ENCODE assay signal across 21 mouse cellular contexts in genomic region chr2:101961391-101961790, GRCm38 (mm10).
DNase-seq lines count a peak whose midpoint lies in the region; ATAC-seq and TF ChIP-seq lines count a peak whose summit lies in the region.
"Had no signal": no experiment of that assay in that cellular context is flagged by ENCODE, and none has a peak within 500 bp of the region (broad histone marks: within the 10 kb centered on the region; RNA-seq: fewer than 3 reads in every experiment).

No protein-coding gene starts in this region.

- WGBS in hindbrain, embryonic 12.5 days: 68% methylated on average over 1 of the region's 1 CpGs
- WGBS in hindbrain, embryonic 11.5 days: 62% methylated on average over 1 of the region's 1 CpGs
- WGBS in neural tube, embryonic 12.5 days: 66% methylated on average over 1 of the region's 1 CpGs
- WGBS in hindbrain, embryonic 14.5 days: 65% methylated on average over 1 of the region's 1 CpGs
- 85% methylated on average over 1 of the region's 1 CpGs for WGBS in stomach, postnatal 0 days

- ATAC-seq in hindbrain, embryonic 12.5 days (ENCODE audit: low FRiP score): no peak
- ATAC-seq in hindbrain, embryonic 11.5 days (ENCODE audit: low FRiP score): no peak
- ATAC-seq in neural tube, embryonic 12.5 days (ENCODE audit: low FRiP score, low read depth): peak; percentile 18; the same call in 1 of the 2 replicates
- no peak for ATAC-seq in hindbrain, embryonic 14.5 days (ENCODE audit: low FRiP score)
- no peak for ATAC-seq in stomach, postnatal 0 days (ENCODE audit: low FRiP score, low TSS enrichment)

- H3K9ac ChIP-seq in hindbrain, embryonic 12.5 days: no peak overlapping the region
- no peak overlapping the region for H3K9ac ChIP-seq in hindbrain, embryonic 11.5 days (ENCODE audit: low read depth, low read length)
- no peak overlapping the region for H3K9ac ChIP-seq in neural tube, embryonic 12.5 days
- H3K9ac ChIP-seq in hindbrain, embryonic 14.5 days: no peak overlapping the region
- no peak overlapping the region for H3K9ac ChIP-seq in stomach, postnatal 0 days (ENCODE audit: low read length)
- H3K9ac ChIP-seq: embryonic facial prominence, embryonic 15.5 days; heart, embryonic 12.5 days; kidney, embryonic 15.5 days; liver, embryonic 13.5 days had no signal

- peaks cover 53% of the 10 kb centered on the region for H3K4me1 ChIP-seq in hindbrain, embryonic 12.5 days
- no peaks in the 10 kb centered on the region for H3K4me1 ChIP-seq in hindbrain, embryonic 11.5 days (replicated peaks; ENCODE audit: control insufficient read depth, insufficient read depth, low read length)
- peaks cover 34% of the 10 kb centered on the region for H3K4me1 ChIP-seq in neural tube, embryonic 12.5 days
- peaks cover 43% of the 10 kb centered on the region for H3K4me1 ChIP-seq in hindbrain, embryonic 14.5 days (replicated peaks; ENCODE audit: control insufficient read depth, insufficient read depth, low read length)
- no peaks in the 10 kb centered on the region for H3K4me1 ChIP-seq in stomach, postnatal 0 days (replicated peaks; ENCODE audit: control insufficient read depth, insufficient read depth)

- H3K27ac ChIP-seq in hindbrain, embryonic 12.5 days: peak overlapping the region; percentile 46; the same call in 1 of the 2 replicates
- no peak overlapping the region for H3K27ac ChIP-seq in hindbrain, embryonic 11.5 days (ENCODE audit: low read depth, low read length)
- H3K27ac ChIP-seq in neural tube, embryonic 12.5 days: no peak overlapping the region
- 0 out of 2 replicates have a peak overlapping the region, but pooled peaks have one; percentile 11 for H3K27ac ChIP-seq in hindbrain, embryonic 14.5 days
- H3K27ac ChIP-seq in stomach, postnatal 0 days (replicated peaks): no peak overlapping the region
- H3K27ac ChIP-seq: embryonic facial prominence, embryonic 15.5 days; kidney, embryonic 15.5 days; liver, embryonic 13.5 days had no signal

- no peaks in the 10 kb centered on the region for H3K36me3 ChIP-seq in hindbrain, embryonic 12.5 days
- no peaks in the 10 kb centered on the region for H3K36me3 ChIP-seq in hindbrain, embryonic 11.5 days (ENCODE audit: control insufficient read depth, insufficient read depth, low read length)
- no peaks in the 10 kb centered on the region for H3K36me3 ChIP-seq in neural tube, embryonic 12.5 days
- H3K36me3 ChIP-seq in hindbrain, embryonic 14.5 days (replicated peaks; ENCODE audit: control insufficient read depth, insufficient read depth): no peaks in the 10 kb centered on the region
- H3K36me3 ChIP-seq in stomach, postnatal 0 days (ENCODE audit: control insufficient read depth, insufficient read depth, low read length): no peaks in the 10 kb centered on the region
- H3K36me3 ChIP-seq: embryonic facial prominence, embryonic 15.5 days; heart, embryonic 12.5 days; kidney, embryonic 15.5 days; liver, embryonic 13.5 days had no signal

- no peaks in the 10 kb centered on the region for H3K27me3 ChIP-seq in hindbrain, embryonic 12.5 days
- H3K27me3 ChIP-seq in hindbrain, embryonic 11.5 days (ENCODE audit: control insufficient read depth, insufficient read depth, low read length): no peaks in the 10 kb centered on the region
- H3K27me3 ChIP-seq in neural tube, embryonic 12.5 days (replicated peaks): no peaks in the 10 kb centered on the region
- no peaks in the 10 kb centered on the region for H3K27me3 ChIP-seq in hindbrain, embryonic 14.5 days (ENCODE audit: control insufficient read depth, insufficient read depth, low read length)
- H3K27me3 ChIP-seq in stomach, postnatal 0 days (ENCODE audit: control insufficient read depth, insufficient read depth, low read length): no peaks in the 10 kb centered on the region
- H3K27me3 ChIP-seq: CH12.LX; embryonic facial prominence, embryonic 15.5 days; heart, embryonic 12.5 days; kidney, embryonic 15.5 days; liver, embryonic 13.5 days had no signal

- H3K9me3 ChIP-seq in hindbrain, embryonic 12.5 days (replicated peaks): no peaks in the 10 kb centered on the region
- no peaks in the 10 kb centered on the region for H3K9me3 ChIP-seq in hindbrain, embryonic 11.5 days (ENCODE audit: control insufficient read depth, low read length)
- no peaks in the 10 kb centered on the region for H3K9me3 ChIP-seq in neural tube, embryonic 12.5 days
- no peaks in the 10 kb centered on the region for H3K9me3 ChIP-seq in hindbrain, embryonic 14.5 days (ENCODE audit: control insufficient read depth, low read length)
- no peaks in the 10 kb centered on the region for H3K9me3 ChIP-seq in stomach, postnatal 0 days (ENCODE audit: control insufficient read depth, low read length)
- H3K9me3 ChIP-seq: embryonic facial prominence, embryonic 15.5 days; heart, embryonic 12.5 days; kidney, embryonic 15.5 days; liver, embryonic 13.5 days had no signal

- H3K4me2 ChIP-seq in hindbrain, embryonic 12.5 days (replicated peaks): no peak overlapping the region
- H3K4me2 ChIP-seq in hindbrain, embryonic 11.5 days (replicated peaks; ENCODE audit: low read depth, low read length): no peak overlapping the region
- no peak overlapping the region for H3K4me2 ChIP-seq in neural tube, embryonic 12.5 days (replicated peaks)
- H3K4me2 ChIP-seq in hindbrain, embryonic 14.5 days (replicated peaks): no peak overlapping the region
- no peak overlapping the region for H3K4me2 ChIP-seq in stomach, postnatal 0 days (replicated peaks; ENCODE audit: low read depth)
- H3K4me2 ChIP-seq: embryonic facial prominence, embryonic 15.5 days; heart, embryonic 12.5 days; kidney, embryonic 15.5 days; liver, embryonic 13.5 days had no signal

- no peak for TF ChIP-seq CTCF in stomach, postnatal 0 days (IDR thresholded peaks at IDR 0.05; ENCODE audit: low read depth)

- no peak overlapping the region for H3K4me3 ChIP-seq in hindbrain, embryonic 12.5 days
- H3K4me3 ChIP-seq in hindbrain, embryonic 11.5 days (ENCODE audit: low read depth, low read length): no peak overlapping the region
- no peak overlapping the region for H3K4me3 ChIP-seq in neural tube, embryonic 12.5 days
- H3K4me3 ChIP-seq in hindbrain, embryonic 14.5 days (replicated peaks; ENCODE audit: low read length): no peak overlapping the region
- no peak overlapping the region for H3K4me3 ChIP-seq in stomach, postnatal 0 days (ENCODE audit: low read depth, low read length)
- H3K4me3 ChIP-seq: embryonic facial prominence, embryonic 15.5 days; heart, embryonic 12.5 days; kidney, embryonic 15.5 days; liver, embryonic 13.5 days had no signal

- no peak for DNase-seq in hindbrain, embryonic 11.5 days (ENCODE audit: low spot score)
- DNase-seq in neural tube, embryonic 10.5 days (ENCODE audit: extremely low spot score, low spot score): no peak
- DNase-seq in hindbrain, embryonic 14.5 days (ENCODE audit: low spot score): no peak
- peak; percentile 10 for DNase-seq in stomach, postnatal 0 days (ENCODE audit: low spot score)
- DNase-seq in thymus, postnatal 36 days: no peak
- no peak for DNase-seq in retina, embryonic 14.5 days (ENCODE audit: low spot score)
- DNase-seq: adrenal gland, postnatal 25 days; B cell, adult 2 months; cerebellum, adult 9-10 months; heart, postnatal 10 days; kidney, adult 11 months; kidney, postnatal 36 days; liver, embryonic 13.5 days; lung, adult 2 months; lung, postnatal 14 days had no signal

- TF ChIP-seq EP300 in stomach, postnatal 0 days (optimal IDR thresholded peaks at IDR 0.05): no peak

Comparison
In these comparisons a context has a peak if more than half of its experiments do, and no peak if none do; other contexts are left out.
1. H3K27ac ChIP-seq: peak in hindbrain, embryonic 12.5 days (single experiment) and hindbrain, embryonic 14.5 days (single experiment); none in hindbrain, embryonic 11.5 days (single experiment), neural tube, embryonic 12.5 days (single experiment) and stomach, postnatal 0 days (single experiment).